Mouse (Mus musculus) heart, postnatal 25 days (tissue): ENCODE data around the gene Tgtp2. TPM values are rescaled to one million over a fixed set of nuclear protein-coding genes. Genes with fewer than 3 reads are reported as not detected.
"Not testable (repeated sequence)": the region's sequence is repeated elsewhere in the genome, so short reads cannot be mapped to it uniquely, and the experiment has no call there.

Experiments used
- DNase-seq: peaks from one replicate; pipeline ENCODE4 v3.0.0; 2022; ENCODE audit warnings: low spot score
- intact Hi-C: fragments of 180-260 bp; cut with DNase I; formaldehyde crosslinking; loops from one replicate; pipeline ENCODE4 v1.15.1; 2025
- total RNA-seq, 2 experiments: library from RNA; stranded (reverse); gene quantifications; 2 replicates each; pipeline ENCODE4 v1.2.3; 2021

Tgtp2 gene
- total RNA-seq: 1 to 10 TPM in 1 of 2 experiments, under 1 TPM in 1; 0.55 to 1.7 TPM

GRCm38 (mm10) chr11:49063713-49064469 is at the start of gene Tgtp2:
Tgtp2 (minus strand) TSS chr11:49064206.
- intact Hi-C loops, DNase-seq: not testable (repeated sequence)

DNA sequence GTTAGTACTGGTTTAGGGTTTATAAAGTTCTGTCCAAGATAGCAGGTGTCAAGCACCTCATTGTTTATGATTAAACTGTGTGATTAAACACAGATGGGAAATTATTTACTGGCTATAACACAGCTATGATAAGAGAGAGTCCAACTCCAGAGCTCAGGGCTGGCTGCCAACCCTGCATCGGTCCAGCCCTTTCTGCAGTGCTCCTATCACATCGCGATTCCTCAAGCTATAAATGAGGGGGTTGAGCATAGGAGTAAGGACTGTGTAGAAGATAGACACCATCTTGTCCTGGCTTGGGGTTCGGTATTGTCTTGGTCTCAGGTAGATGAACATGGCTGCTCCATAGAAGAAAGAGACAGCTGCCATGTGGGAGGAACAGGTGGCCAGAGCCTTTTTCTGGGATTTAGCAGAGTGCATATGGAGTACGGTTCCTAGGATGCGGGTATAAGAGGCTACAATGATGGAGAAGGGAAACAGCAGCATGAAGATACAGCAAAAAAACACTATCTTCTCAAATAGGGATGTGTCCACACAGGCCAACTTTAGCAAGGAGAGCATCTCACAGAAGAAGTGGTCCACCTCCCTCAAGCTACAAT is 48.7 kb upstream of the Tgtp2 start:
- intact Hi-C loops: no loop called here
- DNase-seq: no peak

- no peak for DNase-seq
- intact Hi-C loops: no loop called here
Observed at GRCm38 (mm10) chr11:49111000-49111399, 47.0 kb upstream of the Tgtp2 start.

- no peak for DNase-seq
- intact Hi-C loops: loop anchor here (2.0 to 5.0 kb wide), 3 partner anchors 76 to 320 kb away; no protein-coding TSS in a partner anchor
Observed at GRCm38 (mm10) chr11:49108833-49109232, 44.8 kb upstream of the Tgtp2 start.

DNA sequence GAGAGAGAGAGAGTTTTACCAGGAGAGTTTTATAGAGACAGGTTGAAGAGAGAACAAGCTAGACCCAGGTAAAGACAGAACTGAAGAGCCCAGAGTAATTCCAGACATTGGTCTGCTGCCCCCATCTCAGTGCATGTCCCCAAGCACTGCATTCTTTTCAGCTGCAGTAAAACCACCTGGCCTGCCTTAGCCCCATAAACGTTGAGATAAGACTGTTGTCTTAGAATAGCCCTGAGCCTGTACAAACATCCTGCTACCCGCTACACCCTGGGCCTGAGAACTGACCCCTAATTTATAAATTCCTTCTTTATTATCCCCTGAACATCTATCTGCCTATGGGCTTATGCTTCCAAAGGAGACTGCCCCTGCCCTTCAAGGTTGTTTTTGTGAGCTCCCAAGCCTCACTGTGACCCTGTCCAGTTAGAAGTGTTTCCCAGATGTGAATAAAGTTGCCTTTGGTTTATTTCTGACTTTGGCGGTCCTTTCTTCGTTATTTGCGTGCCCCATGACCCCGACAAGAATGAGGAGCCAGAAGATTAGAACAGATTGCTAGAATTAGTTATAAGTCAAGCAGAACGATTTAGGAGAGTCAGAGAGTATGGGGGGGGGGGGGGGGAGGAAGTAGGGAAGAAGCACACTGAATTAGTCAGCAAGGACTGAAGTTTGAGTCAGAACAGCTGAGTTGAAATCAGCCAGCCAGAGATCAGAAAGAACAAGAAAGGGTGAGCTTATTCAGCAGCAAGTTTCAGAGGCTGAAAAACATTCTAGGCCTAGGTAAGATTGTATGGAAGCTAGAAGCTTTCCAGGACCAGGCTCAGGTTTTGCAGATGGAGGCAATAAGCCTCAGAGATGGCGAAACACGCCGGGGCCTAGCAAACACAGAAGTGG is 43.9 kb upstream of the Tgtp2 start:
- DNase-seq: no peak
- intact Hi-C loops: loop anchor here (2.0 to 5.0 kb wide), 3 partner anchors 77 to 319 kb away; no protein-coding TSS in a partner anchor

DNA sequence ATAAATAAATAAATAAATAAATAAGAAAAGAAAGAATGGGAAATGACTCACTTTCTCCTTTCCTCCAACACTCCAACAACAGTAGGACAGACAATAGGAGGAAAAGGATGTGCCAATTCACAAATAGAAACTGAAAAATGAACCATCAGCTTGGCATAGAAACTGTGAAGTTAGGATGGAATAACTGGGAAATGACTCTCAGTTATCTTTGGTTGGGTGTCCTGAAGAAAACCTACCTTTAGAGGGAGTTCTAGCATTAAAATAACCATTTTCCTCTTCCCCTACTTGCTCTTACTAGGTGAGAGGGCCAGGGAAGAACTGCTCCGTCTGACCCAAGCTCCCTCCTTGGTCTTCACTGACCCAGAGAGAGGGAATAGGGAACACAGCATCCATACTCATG is 41.7 kb upstream of the Tgtp2 start:
- no peak for DNase-seq
- intact Hi-C loops: loop anchor here (5.0 kb wide), 1 partner anchor 167 kb away; no protein-coding TSS in a partner anchor

DNA sequence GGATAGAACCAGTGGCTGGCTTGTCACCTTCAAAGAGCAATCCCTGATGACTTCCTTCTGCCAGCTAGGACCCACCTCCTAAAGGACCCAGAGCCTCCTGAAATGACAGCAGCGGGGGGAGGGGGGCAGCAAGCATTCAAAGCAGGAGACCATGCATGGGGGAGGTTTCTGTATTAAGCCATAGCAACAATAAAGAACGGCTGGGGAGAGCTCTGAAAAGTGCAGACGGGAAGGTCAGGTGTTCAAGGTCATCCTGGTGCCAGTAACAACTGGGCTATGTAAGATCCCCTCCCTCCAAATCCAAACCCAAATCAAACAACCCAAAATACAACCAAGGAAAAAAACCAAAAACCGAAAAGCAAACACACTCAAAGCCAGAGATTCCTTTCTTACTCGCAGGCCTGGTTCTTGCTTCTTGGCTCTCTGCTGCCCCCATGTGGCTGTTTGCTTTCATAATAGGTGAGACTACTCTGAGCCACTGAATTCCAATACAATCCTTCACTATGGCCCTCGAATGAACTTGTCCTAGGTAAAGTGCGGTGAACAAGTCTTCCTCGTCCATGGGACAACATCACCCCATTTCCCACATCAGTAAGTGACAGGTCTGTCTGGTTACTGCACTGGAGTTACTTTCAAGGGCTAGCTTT is 39.2 kb upstream of the Tgtp2 start:
- intact Hi-C loops: loop anchor here (1.0 kb wide), 1 partner anchor 229 kb away; no protein-coding TSS in a partner anchor
- peak; percentile 35 for DNase-seq

GRCm38 (mm10) chr11:49101500-49101899 is 37.5 kb upstream of the Tgtp2 start:
- no peak for DNase-seq
- intact Hi-C loops: no loop called here

- intact Hi-C loops: no loop called here
Observed at GRCm38 (mm10) chr11:49100409-49100808, 36.4 kb upstream of the Tgtp2 start.

GRCm38 (mm10) chr11:49095367-49095766 is 31.4 kb upstream of the Tgtp2 start:
- no peak for DNase-seq
- intact Hi-C loops: no loop called here

More at GRCm38 (mm10) chr11:49100409-49100808, 36.4 kb upstream of the Tgtp2 start:
- DNase-seq: no peak

DNA sequence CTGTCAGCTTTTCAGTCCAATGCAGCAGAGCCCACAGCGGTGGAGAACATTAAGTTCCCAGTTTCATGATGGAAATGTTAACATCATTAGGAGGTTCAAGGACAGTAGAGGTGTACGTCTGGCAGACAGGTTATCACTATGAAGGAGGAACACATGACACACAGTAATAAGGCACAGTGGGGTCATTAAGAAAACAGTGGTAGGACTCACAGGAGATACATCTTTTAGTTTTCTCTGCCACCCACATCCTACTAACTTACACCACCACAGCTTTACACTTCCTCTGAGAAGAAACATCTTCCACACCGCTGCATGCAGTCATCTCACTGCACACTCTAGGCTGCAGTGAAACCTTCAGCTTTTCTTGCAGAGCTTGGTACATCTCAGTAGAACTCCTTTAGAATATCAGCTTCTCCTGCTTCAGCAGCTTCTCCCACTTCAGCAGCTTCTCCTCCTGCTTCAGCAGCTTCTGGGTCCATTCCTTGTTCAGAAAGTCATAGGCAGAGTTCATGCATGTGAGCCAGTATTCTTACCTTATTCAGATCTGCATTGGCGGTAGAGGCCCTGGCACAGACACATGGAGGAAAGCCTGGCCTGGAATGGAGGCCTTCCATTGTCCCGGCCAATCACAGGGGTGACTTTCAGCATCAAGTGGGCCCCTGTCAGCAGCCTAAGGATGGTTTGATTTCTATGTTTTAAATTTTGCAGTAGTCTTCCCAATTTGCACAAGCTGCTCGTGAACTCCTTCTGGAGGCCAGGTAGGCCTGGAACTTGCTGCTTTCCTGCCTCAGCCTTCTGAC is 30.1 kb upstream of the Tgtp2 start:
- intact Hi-C loops: no loop called here
- no peak for DNase-seq

DNA sequence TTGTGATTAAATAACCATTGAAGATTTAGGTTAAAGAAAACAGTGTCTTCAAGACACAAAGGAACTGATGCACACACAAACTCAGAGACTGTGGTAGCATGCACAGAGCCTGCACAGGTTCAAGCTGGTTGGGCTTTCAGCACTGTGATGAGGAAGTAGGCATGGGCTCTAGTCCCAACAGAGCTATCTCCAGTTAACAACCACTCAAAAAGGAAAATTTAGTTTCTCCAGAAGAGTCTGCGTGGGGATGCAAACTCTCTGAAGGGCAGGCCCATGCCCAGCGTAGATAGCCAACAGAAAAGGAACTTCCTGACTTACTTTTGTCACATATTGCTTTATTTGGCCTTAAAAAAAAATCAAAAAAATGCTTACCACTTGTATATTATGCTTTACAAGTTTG is 28.8 kb upstream of the Tgtp2 start:
- intact Hi-C loops: no loop called here

GRCm38 (mm10) chr11:49092053-49092586 is 28.1 kb upstream of the Tgtp2 start:
- intact Hi-C loops: no loop called here
- no peak for DNase-seq

More for the DNA sequence above, 28.8 kb upstream of the Tgtp2 start:
- no peak for DNase-seq

GRCm38 (mm10) chr11:49091171-49091570 is 27.2 kb upstream of the Tgtp2 start:
- intact Hi-C loops: no loop called here

GRCm38 (mm10) chr11:49090551-49090950 is 26.5 kb upstream of the Tgtp2 start:
- DNase-seq: no peak
- intact Hi-C loops: no loop called here

More at GRCm38 (mm10) chr11:49091171-49091570, 27.2 kb upstream of the Tgtp2 start:
- no peak for DNase-seq

DNA sequence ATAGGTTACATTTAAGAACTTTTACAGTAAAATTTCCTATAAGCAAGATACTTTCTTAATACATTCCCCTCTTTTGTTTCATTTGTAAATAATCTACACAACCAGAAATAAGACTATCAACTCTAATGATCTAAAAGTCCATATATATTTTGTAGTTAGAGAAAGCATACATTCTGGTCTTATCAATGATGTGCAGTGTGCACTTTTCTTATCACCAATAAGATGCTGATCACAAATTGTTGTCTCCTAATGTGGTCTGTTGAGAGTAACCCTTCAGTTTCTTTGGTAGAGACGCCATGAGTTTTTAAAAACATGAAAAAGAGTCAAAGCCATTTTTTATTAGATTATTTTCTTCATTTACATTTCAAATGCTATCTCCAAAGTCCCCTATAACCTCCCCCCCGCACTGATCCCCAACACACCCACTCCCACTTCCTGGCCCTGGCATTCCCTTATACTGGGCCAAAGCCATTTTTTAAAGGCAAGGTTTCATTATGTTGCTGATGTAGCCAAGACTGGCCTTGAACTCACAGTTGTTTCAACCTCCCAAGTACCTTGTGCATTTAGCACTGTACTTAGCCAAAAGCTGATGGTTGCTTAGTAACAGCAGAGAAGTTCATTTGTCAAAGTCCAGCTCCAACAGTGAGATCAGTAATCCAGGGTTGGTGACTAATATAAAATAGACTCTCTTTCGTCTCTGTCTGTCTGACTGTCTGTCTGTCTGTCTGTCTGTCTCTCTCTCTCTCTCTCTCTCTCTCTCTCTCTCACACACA is 25.9 kb upstream of the Tgtp2 start:
- DNase-seq: no peak
- intact Hi-C loops: loop anchor here (5.0 kb wide), 1 partner anchor 218 kb away; the partner anchor contains the start of gene Irgm1

- intact Hi-C loops: loop anchor here (5.0 kb wide), 1 partner anchor 217 kb away; the partner anchor contains the start of gene Irgm1
- DNase-seq: no peak
Observed at GRCm38 (mm10) chr11:49088990-49089652, 25.1 kb upstream of the Tgtp2 start.
